Mouse (Mus musculus) stomach, embryonic 14.5 days (tissue): Measurements from ENCODE around the gene Gm21900. TPM values are rescaled to one million over a fixed set of nuclear protein-coding genes. Genes with fewer than 3 reads are reported as not detected.
"Not testable (repeated sequence)": the region's sequence is repeated elsewhere in the genome, so short reads cannot be mapped to it uniquely, and the experiment has no call there.

Experiments
- ATAC-seq: fragments of 200-750 bp; cut with Nextera tagmentation; 2 replicates; pipeline ENCODE4 v1.8.0; 2017; ENCODE audit warnings: low read depth, moderate TSS enrichment; ENCODE audit not compliant: insufficient number of reproducible peaks, insufficient read depth, low FRiP score
- H3K27ac ChIP-seq: fragments of 300-500 bp; sonication (generic); 2 replicates; pipeline ENCODE4 v1.5.1; 2014; ENCODE audit warnings: mild to moderate bottlenecking, low read length, moderate library complexity, mixed read lengths
- H3K27me3 ChIP-seq: fragments of 300-500 bp; sonication (generic); 2 replicates; pipeline ENCODE4 v1.6.1; 2014; ENCODE audit warnings: low read length, control low read depth, mixed read lengths; ENCODE audit not compliant: control insufficient read depth, insufficient read depth
- H3K36me3 ChIP-seq: fragments of 300-500 bp; sonication (generic); 2 replicates; pipeline ENCODE4 v1.6.1; 2014; ENCODE audit warnings: mild to moderate bottlenecking, control low read depth, low read length, moderate library complexity, mixed read lengths; ENCODE audit not compliant: control insufficient read depth, insufficient read depth
- H3K4me1 ChIP-seq: fragments of 300-500 bp; sonication (generic); 2 replicates; pipeline ENCODE4 v1.6.1; 2014; ENCODE audit warnings: low read length, control low read depth, mixed read lengths; ENCODE audit not compliant: control insufficient read depth, insufficient read depth
- H3K4me2 ChIP-seq: fragments of 300-500 bp; sonication (generic); replicated peaks from 2 replicates; pipeline ENCODE4 v1.6.1; 2014; ENCODE audit warnings: low read depth, low read length, control low read depth
- H3K4me3 ChIP-seq: fragments of 300-500 bp; sonication (generic); 2 replicates; pipeline ENCODE4 v1.5.1; 2014; ENCODE audit warnings: low read depth, low read length, control low read depth
- H3K9ac ChIP-seq: fragments of 300-500 bp; sonication (generic); replicated peaks from 2 replicates; pipeline ENCODE4 v1.6.1; 2014; ENCODE audit warnings: low read depth, mild to moderate bottlenecking, control low read depth, low read length, moderate library complexity, mixed read lengths
- H3K9me3 ChIP-seq: fragments of 300-500 bp; sonication (generic); 2 replicates; pipeline ENCODE4 v1.6.1; 2016; ENCODE audit warnings: low read depth, low read length, control low read depth; ENCODE audit not compliant: control insufficient read depth
- WGBS: fragments of 180-500 bp; shearing (Covaris S2); extraction: QIAGEN DNeasy Blood & Tissue Kit; methylation state at CpG from one replicate; pipeline ENCODE4 v1.1.7; 2014; 5-methylcytosine and 5-hydroxymethylcytosine counted together
- polyA plus RNA-seq: library from polyadenylated mRNA; unstranded; fragments of >200 nt; fragmentation: Nextera tagmentation; extraction: Ambion mirVana; gene quantifications from 2 replicates; pipeline ENCODE4 v1.2.1, GENCODE M21; 2014

The Gm21900 gene
- not detected in 2 replicates for polyA plus RNA-seq

GRCm38 (mm10) chrY:10616061-10616460 is at the start of gene Gm21900:
Gene Gm21900, plus strand, starts transcription at chrY:10616361.
- H3K4me1 ChIP-seq, H3K27me3 ChIP-seq, ATAC-seq, H3K9me3 ChIP-seq, H3K4me3 ChIP-seq, H3K27ac ChIP-seq, H3K4me2 ChIP-seq, H3K36me3 ChIP-seq, H3K9ac ChIP-seq: not testable (repeated sequence)
- 95% methylated on average over 2 of the region's 4 CpGs for WGBS

GRCm38 (mm10) chrY:10643516-10643915 is 27.4 kb downstream of the Gm21900 start:
- not testable (repeated sequence) for ATAC-seq, H3K9me3 ChIP-seq, H3K27me3 ChIP-seq, H3K27ac ChIP-seq, H3K4me2 ChIP-seq, H3K36me3 ChIP-seq, H3K4me3 ChIP-seq, H3K9ac ChIP-seq, H3K4me1 ChIP-seq
- no CpG with 5 or more reads among the region's 25 CpGs for WGBS

Other genes with a start within 250 kb of the Gm21900 start
- not detected in 2 replicates for gene Gm28510, start 203.6 kb upstream of the Gm21900 start, polyA plus RNA-seq
- gene Gm20737, start 80.3 kb upstream of the Gm21900 start, polyA plus RNA-seq: not detected in 2 replicates
- not detected in 2 replicates for gene Gm21775, start 62.9 kb upstream of the Gm21900 start, polyA plus RNA-seq
- not detected in 2 replicates for gene Gm20777, start 136.1 kb downstream of the Gm21900 start, polyA plus RNA-seq